Mouse (Mus musculus): Measurements from ENCODE around the gene Abcb4. TPM values are rescaled to one million over a fixed set of nuclear protein-coding genes. Genes with fewer than 3 reads are reported as not detected.

Gene Abcb4
- total and polyA plus RNA-seq, 3 experiments: 0.27 to 0.68 (median 0.29) TPM

DNA sequence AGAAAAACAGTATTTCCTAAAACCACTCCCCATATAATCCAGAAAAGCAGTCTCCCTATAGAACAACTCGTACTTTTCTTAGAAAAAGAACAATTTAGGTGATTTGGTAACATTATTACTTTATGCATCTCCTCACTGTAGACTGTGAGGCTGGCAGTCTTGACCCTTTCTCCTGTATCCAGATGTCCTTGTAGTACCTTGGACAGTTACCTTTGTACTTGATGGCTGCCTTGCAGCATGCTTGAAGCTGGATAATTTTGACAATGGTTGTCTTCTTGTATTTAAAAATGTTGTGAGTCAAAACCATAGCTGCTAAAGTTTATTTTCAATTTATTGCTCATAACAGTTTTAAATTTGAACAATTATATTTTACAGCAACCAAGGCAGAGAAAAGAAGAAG, 2.7 kb downstream of the Abcb4 start:
- Histone ChIP-seq H3K4me2 (ENCODE audit: insufficient read depth, low read depth, poor library complexity, severe bottlenecking) (no peak overlapping the region), H3K9me3 (replicated peaks; ENCODE audit: low read length) (no peaks in the 10 kb centered on the region), H3K4me3 (replicated peaks in 1 of 3; ENCODE audit: low read depth in 2 of 3, low read length in 2 of 3, poor library complexity in 1 of 3) (no peak overlapping the region), H3K4me1 (ENCODE audit: control insufficient read depth in 1 of 2, insufficient read depth in 2 of 2) (peaks cover 0 to 12% of the 10 kb centered on the region in 2 experiments; a peak in 1 of 4 replicates), H3K27me3 (replicated peaks) (no peaks in the 10 kb centered on the region), H3K36me3 (replicated peaks in 1 of 2; ENCODE audit: control insufficient read depth in 1 of 2, insufficient read depth in 1 of 2, low read length in 1 of 2) (no peaks in the 10 kb centered on the region), H3K79me2 (replicated peaks; ENCODE audit: control insufficient read depth, extremely low read depth, insufficient read depth, poor library complexity, severe bottlenecking) (no peaks in the 10 kb centered on the region), H3K27ac (ENCODE audit: insufficient read depth, low read depth) (no peak overlapping the region), H3K9ac (ENCODE audit: insufficient read depth, low read depth) (no peak overlapping the region)
- dilution Hi-C loops (cut with MboI; ENCODE audit: extremely low pct_ligation_motif_present, extremely low pct_unique_long_range_greater_than_20kb, low sequenced_read_pairs) (no loop called here), in situ Hi-C loops (cut with MboI; ENCODE audit: low pct_ligation_motif_present, low pct_unique_long_range_greater_than_20kb, low sequenced_read_pairs) (no loop called here)
- TF ChIP-seq SMC3 (IDR thresholded peaks at IDR 0.05; ENCODE audit: low read depth, low read length): no peak
- DNase-seq (ENCODE audit: extremely low read depth): no peak

DNA sequence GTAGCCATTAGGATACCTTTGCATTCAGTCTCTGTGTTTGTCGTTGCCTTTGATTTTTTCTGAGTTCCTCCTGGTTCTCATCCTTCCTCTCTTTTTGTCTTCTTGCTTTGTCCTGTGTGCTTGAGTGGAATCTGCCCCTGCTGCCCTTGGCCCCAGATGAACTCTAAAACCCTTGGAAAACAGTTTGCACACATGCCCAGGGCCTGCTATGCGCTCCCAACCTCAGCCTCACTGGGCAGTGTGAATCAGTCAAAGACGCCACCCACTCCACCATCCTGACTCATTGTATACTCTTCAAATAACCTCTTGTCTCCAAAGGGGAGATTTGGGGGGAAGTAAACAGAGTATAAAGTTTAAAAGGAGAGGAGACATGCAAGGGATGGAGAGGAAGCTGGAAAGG, 4.7 kb downstream of the Abcb4 start:
- TF ChIP-seq JUN (IDR thresholded peaks at IDR 0.05; ENCODE audit: insufficient read depth, low read depth, low read length): no peak
- no peak for TF ChIP-seq NRF1 (IDR thresholded peaks at IDR 0.05; ENCODE audit: low read depth, low read length)
- TF ChIP-seq MAZ (IDR thresholded peaks at IDR 0.05; ENCODE audit: low read depth, low read length): no peak
- no peak for TF ChIP-seq ELF1 (IDR thresholded peaks at IDR 0.05; ENCODE audit: low read depth, low read length)
- TF ChIP-seq NELFE (IDR thresholded peaks at IDR 0.05; ENCODE audit: low read depth, low read length): no peak
- TF ChIP-seq USF2 (conservative IDR thresholded peaks at IDR 0.05; ENCODE audit: low read depth, low read length): no peak
- TF ChIP-seq CTCF (conservative IDR thresholded peaks at IDR 0.05 in 1 of 2, IDR thresholded peaks at IDR 0.05 in 1 of 2; ENCODE audit: low read depth in 2 of 2, low read length in 2 of 2): no peak
- no peak for TF ChIP-seq JUND (conservative IDR thresholded peaks at IDR 0.05; ENCODE audit: low read depth, low read length)
- TF ChIP-seq IRF4 (IDR thresholded peaks at IDR 0.05; ENCODE audit: low read depth, low read length): no peak
- TF ChIP-seq MAX (IDR thresholded peaks at IDR 0.05; ENCODE audit: low read length): no peak
- TF ChIP-seq BHLHE40 (IDR thresholded peaks at IDR 0.05; ENCODE audit: low read depth, low read length): no peak
- TF ChIP-seq PAX5 (IDR thresholded peaks at IDR 0.05; ENCODE audit: low read length): no peak
- no peak for TF ChIP-seq RCOR1 (conservative IDR thresholded peaks at IDR 0.05; ENCODE audit: low read depth, low read length)
- TF ChIP-seq ZMIZ1 (IDR thresholded peaks at IDR 0.05; ENCODE audit: low read depth, low read length): no peak
- no peaks in the 10 kb centered on the region for H3K36me3 ChIP-seq (replicated peaks in 1 of 2; ENCODE audit: control insufficient read depth in 1 of 2, insufficient read depth in 1 of 2, low read length in 1 of 2)
- peaks cover 0 to 12% of the 10 kb centered on the region in 2 experiments; a peak in 1 of 4 replicates for H3K4me1 ChIP-seq (ENCODE audit: control insufficient read depth in 1 of 2, insufficient read depth in 2 of 2)
- no peak overlapping the region for H3K9ac ChIP-seq (ENCODE audit: insufficient read depth, low read depth)
- no peaks in the 10 kb centered on the region for H3K9me3 ChIP-seq (replicated peaks; ENCODE audit: low read length)
- no peak overlapping the region for H3K4me3 ChIP-seq (replicated peaks in 1 of 3; ENCODE audit: low read depth in 2 of 3, low read length in 2 of 3, poor library complexity in 1 of 3)
- H3K79me2 ChIP-seq (replicated peaks; ENCODE audit: control insufficient read depth, extremely low read depth, insufficient read depth, poor library complexity, severe bottlenecking): no peaks in the 10 kb centered on the region
- H3K27ac ChIP-seq (ENCODE audit: insufficient read depth, low read depth): no peak overlapping the region
- H3K27me3 ChIP-seq (replicated peaks): no peaks in the 10 kb centered on the region
- no peak for DNase-seq (ENCODE audit: extremely low read depth)
- no peak overlapping the region for H3K4me2 ChIP-seq (ENCODE audit: insufficient read depth, low read depth, poor library complexity, severe bottlenecking)
- in situ Hi-C loops (cut with MboI; ENCODE audit: low pct_ligation_motif_present, low pct_unique_long_range_greater_than_20kb, low sequenced_read_pairs): no loop called here
- dilution Hi-C loops (cut with MboI; ENCODE audit: extremely low pct_ligation_motif_present, extremely low pct_unique_long_range_greater_than_20kb, low sequenced_read_pairs): no loop called here

DNA sequence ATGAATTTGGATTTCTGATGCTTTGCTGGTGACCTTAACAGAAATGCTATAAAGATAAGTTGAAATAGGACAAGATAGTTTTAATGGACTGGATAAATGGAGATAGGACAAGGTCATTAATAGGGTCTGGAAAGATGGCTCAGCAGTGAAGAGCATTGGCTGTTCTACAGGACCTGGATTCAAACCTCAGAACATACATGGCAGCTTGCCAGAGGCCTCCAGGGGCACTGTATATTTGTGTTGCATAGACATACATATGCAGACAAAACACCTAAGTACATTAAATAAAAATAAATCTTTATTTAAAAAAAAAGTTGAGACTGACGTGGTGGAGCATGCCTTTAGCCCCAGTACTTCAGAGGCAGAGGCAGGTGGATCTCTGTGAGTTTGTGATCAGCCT, 7.5 kb downstream of the Abcb4 start:
- DNase-seq (ENCODE audit: extremely low read depth): no peak
- Histone ChIP-seq H3K4me1 (ENCODE audit: control insufficient read depth in 1 of 2, insufficient read depth in 2 of 2) (no peaks in the 10 kb centered on the region), H3K4me2 (ENCODE audit: insufficient read depth, low read depth, poor library complexity, severe bottlenecking) (no peak overlapping the region), H3K79me2 (replicated peaks; ENCODE audit: control insufficient read depth, extremely low read depth, insufficient read depth, poor library complexity, severe bottlenecking) (no peaks in the 10 kb centered on the region), H3K9ac (ENCODE audit: insufficient read depth, low read depth) (no peak overlapping the region), H3K27me3 (replicated peaks) (no peaks in the 10 kb centered on the region), H3K9me3 (replicated peaks; ENCODE audit: low read length) (no peaks in the 10 kb centered on the region), H3K4me3 (replicated peaks in 1 of 3; ENCODE audit: low read depth in 2 of 3, low read length in 2 of 3, poor library complexity in 1 of 3) (no peak overlapping the region), H3K27ac (ENCODE audit: insufficient read depth, low read depth) (no peak overlapping the region), H3K36me3 (replicated peaks in 1 of 2; ENCODE audit: control insufficient read depth in 1 of 2, insufficient read depth in 1 of 2, low read length in 1 of 2) (no peaks in the 10 kb centered on the region)
- TF ChIP-seq IRF4 (IDR thresholded peaks at IDR 0.05; ENCODE audit: low read depth, low read length) (no peak), MAZ (IDR thresholded peaks at IDR 0.05; ENCODE audit: low read depth, low read length) (no peak), ZNF384 (IDR thresholded peaks at IDR 0.05; ENCODE audit: low read depth, low read length) (no peak), SMC3 (IDR thresholded peaks at IDR 0.05; ENCODE audit: low read depth, low read length) (no peak), BHLHE40 (IDR thresholded peaks at IDR 0.05; ENCODE audit: low read depth, low read length) (no peak), JUN (IDR thresholded peaks at IDR 0.05; ENCODE audit: insufficient read depth, low read depth, low read length) (no peak), ZMIZ1 (IDR thresholded peaks at IDR 0.05; ENCODE audit: low read depth, low read length) (no peak), MAX (IDR thresholded peaks at IDR 0.05; ENCODE audit: low read length) (no peak), ELF1 (IDR thresholded peaks at IDR 0.05; ENCODE audit: low read depth, low read length) (no peak)
- in situ Hi-C loops (cut with MboI; ENCODE audit: low pct_ligation_motif_present, low pct_unique_long_range_greater_than_20kb, low sequenced_read_pairs): no loop called here
- dilution Hi-C loops (cut with MboI; ENCODE audit: extremely low pct_ligation_motif_present, extremely low pct_unique_long_range_greater_than_20kb, low sequenced_read_pairs): no loop called here
